Mouse (Mus musculus): ENCODE measurements at regions not wholly inside any gene's neighbourhood (a gene's known extent, or its start where the extent isn't known, plus 50 kb on each side); places are given as distances from the start of the nearest gene placed in this dataset.

GRCm38 (mm10) chr1:81759919-81760318, 473.0 kb upstream of the Gm9747 start:
- no peaks in the 10 kb centered on the region for H3K4me1 ChIP-seq
- H3K27me3 ChIP-seq = no peaks in the 10 kb centered on the region
- no peak for ATAC-seq (ENCODE audit: borderline replicate concordance, extremely low read depth, low FRiP score, low TSS enrichment)
- no peak overlapping the region for H3K27ac ChIP-seq
- no peaks in the 10 kb centered on the region for H3K36me3 ChIP-seq
- no peak overlapping the region for H3K4me3 ChIP-seq
- no peaks in the 10 kb centered on the region for H3K9me3 ChIP-seq
- WGBS = 75% methylated on average over 2 of the region's 2 CpGs
- H3K4me2 ChIP-seq = no peak overlapping the region
- no peak overlapping the region for H3K9ac ChIP-seq

- Histone ChIP-seq H3K9ac (no peak overlapping the region), H3K27me3 (no peaks in the 10 kb centered on the region), H3K4me1 (no peaks in the 10 kb centered on the region), H3K4me3 (no peak overlapping the region), H3K9me3 (no peaks in the 10 kb centered on the region), H3K4me2 (no peak overlapping the region), H3K27ac (no peak overlapping the region), H3K36me3 (no peaks in the 10 kb centered on the region)
- ATAC-seq (ENCODE audit: borderline replicate concordance, extremely low read depth, low FRiP score, low TSS enrichment) = no peak
- 76% methylated on average over 3 of the region's 3 CpGs for WGBS
Observed at GRCm38 (mm10) chr1:81771704-81772103, 461.2 kb upstream of the Gm9747 start.

- H3K4me1 ChIP-seq = no peaks in the 10 kb centered on the region
- no peaks in the 10 kb centered on the region for H3K9me3 ChIP-seq
- no peak overlapping the region for H3K27ac ChIP-seq
- H3K27me3 ChIP-seq = no peaks in the 10 kb centered on the region
- H3K4me3 ChIP-seq = no peak overlapping the region
- ATAC-seq (ENCODE audit: borderline replicate concordance, extremely low read depth, low FRiP score, low TSS enrichment) = no peak
- no peaks in the 10 kb centered on the region for H3K36me3 ChIP-seq
- no peak overlapping the region for H3K9ac ChIP-seq
- H3K4me2 ChIP-seq = no peak overlapping the region
Observed at GRCm38 (mm10) chr1:81780583-81780982, 452.3 kb upstream of the Gm9747 start.

- 28% methylated on average over 1 of the region's 1 CpGs for WGBS
- no peaks in the 10 kb centered on the region for H3K9me3 ChIP-seq
- no peaks in the 10 kb centered on the region for H3K36me3 ChIP-seq
- no peak overlapping the region for H3K27ac ChIP-seq
- H3K4me3 ChIP-seq = no peak overlapping the region
- H3K9ac ChIP-seq = no peak overlapping the region
- H3K4me2 ChIP-seq = no peak overlapping the region
- no peak for ATAC-seq (ENCODE audit: borderline replicate concordance, extremely low read depth, low FRiP score, low TSS enrichment)
- H3K4me1 ChIP-seq = no peaks in the 10 kb centered on the region
- H3K27me3 ChIP-seq = no peaks in the 10 kb centered on the region
Observed at GRCm38 (mm10) chr1:81784305-81784704, 448.6 kb upstream of the Gm9747 start.

- ATAC-seq (ENCODE audit: borderline replicate concordance, extremely low read depth, low FRiP score, low TSS enrichment) = no peak
Observed at GRCm38 (mm10) chr1:81794771-81795170, 438.1 kb upstream of the Gm9747 start.

GRCm38 (mm10) chr1:81795399-81795798, 437.5 kb upstream of the Gm9747 start:
- H3K27ac ChIP-seq = no peak overlapping the region
- H3K4me2 ChIP-seq = no peak overlapping the region
- no peaks in the 10 kb centered on the region for H3K4me1 ChIP-seq
- H3K9ac ChIP-seq = no peak overlapping the region
- WGBS = 56% methylated on average over 1 of the region's 1 CpGs
- no peaks in the 10 kb centered on the region for H3K9me3 ChIP-seq
- ATAC-seq (ENCODE audit: borderline replicate concordance, extremely low read depth, low FRiP score, low TSS enrichment) = no peak
- H3K27me3 ChIP-seq = no peaks in the 10 kb centered on the region
- H3K36me3 ChIP-seq = no peaks in the 10 kb centered on the region
- H3K4me3 ChIP-seq = no peak overlapping the region

More at GRCm38 (mm10) chr1:81794771-81795170, 438.1 kb upstream of the Gm9747 start:
- H3K27ac ChIP-seq = no peak overlapping the region
- H3K9ac ChIP-seq = no peak overlapping the region
- no peak overlapping the region for H3K4me2 ChIP-seq
- WGBS = 58% methylated on average over 2 of the region's 2 CpGs
- H3K4me3 ChIP-seq = no peak overlapping the region
- H3K27me3 ChIP-seq = no peaks in the 10 kb centered on the region
- no peaks in the 10 kb centered on the region for H3K36me3 ChIP-seq
- H3K4me1 ChIP-seq = no peaks in the 10 kb centered on the region
- H3K9me3 ChIP-seq = no peaks in the 10 kb centered on the region

- 0 out of 2 replicates have a peak, but pooled peaks cover 3% of the 10 kb centered on the region for H3K4me1 ChIP-seq
- H3K4me3 ChIP-seq = no peak overlapping the region
- H3K27me3 ChIP-seq = no peaks in the 10 kb centered on the region
- H3K9me3 ChIP-seq = no peaks in the 10 kb centered on the region
- H3K4me2 ChIP-seq = no peak overlapping the region
- ATAC-seq (ENCODE audit: borderline replicate concordance, extremely low read depth, low FRiP score, low TSS enrichment) = peak; percentile 75; the same call in 1 of the 2 replicates
- H3K9ac ChIP-seq = no peak overlapping the region
- no peak overlapping the region for H3K27ac ChIP-seq
- no peaks in the 10 kb centered on the region for H3K36me3 ChIP-seq
Observed at GRCm38 (mm10) chr1:81811591-81811990, 421.3 kb upstream of the Gm9747 start.

- Histone ChIP-seq H3K27ac (no peak overlapping the region), H3K27me3 (no peaks in the 10 kb centered on the region), H3K9me3 (no peaks in the 10 kb centered on the region), H3K9ac (no peak overlapping the region), H3K36me3 (no peaks in the 10 kb centered on the region), H3K4me1 (no peaks in the 10 kb centered on the region), H3K4me2 (no peak overlapping the region), H3K4me3 (no peak overlapping the region)
- no peak for ATAC-seq (ENCODE audit: borderline replicate concordance, extremely low read depth, low FRiP score, low TSS enrichment)
Observed at GRCm38 (mm10) chr1:81818884-81819283, 414.0 kb upstream of the Gm9747 start.

- Histone ChIP-seq H3K4me3 (no peak overlapping the region), H3K4me2 (no peak overlapping the region), H3K9ac (no peak overlapping the region), H3K4me1 (no peaks in the 10 kb centered on the region), H3K9me3 (no peaks in the 10 kb centered on the region), H3K27ac (no peak overlapping the region), H3K27me3 (no peaks in the 10 kb centered on the region), H3K36me3 (no peaks in the 10 kb centered on the region)
- WGBS = 75% methylated on average over 3 of the region's 3 CpGs
- no peak for ATAC-seq (ENCODE audit: borderline replicate concordance, extremely low read depth, low FRiP score, low TSS enrichment)
Observed at GRCm38 (mm10) chr1:81841966-81842365, 390.9 kb upstream of the Gm9747 start.

GRCm38 (mm10) chr1:81850462-81851144, 382.3 kb upstream of the Gm9747 start:
- no peaks in the 10 kb centered on the region for H3K27me3 ChIP-seq
- no peaks in the 10 kb centered on the region for H3K36me3 ChIP-seq
- WGBS = 76% methylated on average over 6 of the region's 6 CpGs
- H3K9ac ChIP-seq = no peak overlapping the region
- H3K4me2 ChIP-seq = no peak overlapping the region
- no peak overlapping the region for H3K27ac ChIP-seq
- no peaks in the 10 kb centered on the region for H3K9me3 ChIP-seq
- no peak for ATAC-seq (ENCODE audit: borderline replicate concordance, extremely low read depth, low FRiP score, low TSS enrichment)
- no peaks in the 10 kb centered on the region for H3K4me1 ChIP-seq
- no peak overlapping the region for H3K4me3 ChIP-seq

GRCm38 (mm10) chr1:81859464-81859863, 373.4 kb upstream of the Gm9747 start:
- ATAC-seq (ENCODE audit: borderline replicate concordance, extremely low read depth, low FRiP score, low TSS enrichment) = no peak
- no peak overlapping the region for H3K4me2 ChIP-seq
- H3K9ac ChIP-seq = no peak overlapping the region
- no peaks in the 10 kb centered on the region for H3K27me3 ChIP-seq
- 46% methylated on average over 2 of the region's 2 CpGs for WGBS
- no peak overlapping the region for H3K27ac ChIP-seq
- H3K9me3 ChIP-seq = no peaks in the 10 kb centered on the region
- H3K36me3 ChIP-seq = no peaks in the 10 kb centered on the region
- H3K4me1 ChIP-seq = 0 out of 2 replicates have a peak, but pooled peaks cover 6% of the 10 kb centered on the region
- H3K4me3 ChIP-seq = no peak overlapping the region

GRCm38 (mm10) chr1:81864571-81864970, 368.3 kb upstream of the Gm9747 start:
- Histone ChIP-seq H3K27ac (no peak overlapping the region), H3K27me3 (no peaks in the 10 kb centered on the region), H3K4me1 (no peaks in the 10 kb centered on the region), H3K4me2 (no peak overlapping the region), H3K9me3 (no peaks in the 10 kb centered on the region), H3K36me3 (no peaks in the 10 kb centered on the region), H3K9ac (no peak overlapping the region), H3K4me3 (no peak overlapping the region)
- ATAC-seq (ENCODE audit: borderline replicate concordance, extremely low read depth, low FRiP score, low TSS enrichment) = no peak
- 80% methylated on average over 3 of the region's 3 CpGs for WGBS

All from lung, embryonic 15.5 days (tissue).